Mouse (Mus musculus): ENCODE results near the gene Il1r1.

GRCm38 (mm10) chr1:40311625-40312024 lies 86.7 kb downstream of the Il1r1 start:
- TF ChIP-seq POLR2A (IDR thresholded peaks at IDR 0.05; ENCODE audit: control insufficient read depth, low read depth, low read length) (no peak), CTCF (IDR thresholded peaks at IDR 0.05; ENCODE audit: control insufficient read depth, insufficient read depth, insufficient replicate concordance, low read depth, low read length) (no peak)
